Mouse (Mus musculus) mouse trophoblast stem cell (cell line): Measurements from ENCODE around the gene Mapkap1.

Source experiments
- in situ Hi-C, 2 experiments: fragments of 300-500 bp; cut with MseI, MboI; formaldehyde crosslinking; loops; 2 replicates in 1 of 2; 3 replicates in 1 of 2; pipeline ENCODE4 v1.15.1; 2025

The Mapkap1 gene

DNA sequence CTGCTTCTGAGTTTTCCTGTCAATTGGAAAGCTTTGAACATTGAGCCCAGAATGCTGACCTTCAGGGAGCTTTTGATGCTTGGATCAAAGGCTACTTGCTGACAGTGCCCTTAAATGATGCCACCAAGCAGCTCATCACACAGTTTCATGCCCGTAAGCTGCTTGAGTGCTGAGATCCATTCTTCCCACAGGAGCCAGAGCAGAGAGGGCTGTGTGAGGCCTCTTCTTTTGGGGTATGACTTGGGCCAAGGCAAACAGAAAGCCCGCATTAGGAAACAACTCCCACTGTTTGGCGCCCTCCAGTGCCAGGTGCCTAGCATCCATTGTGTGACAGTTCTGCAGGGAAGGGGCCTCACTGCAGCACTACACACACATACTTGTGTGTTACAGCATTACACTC is 123.5 kb downstream of the Mapkap1 start:
- in situ Hi-C loops: no loop called here

- in situ Hi-C loops: no loop called here
Measured at GRCm38 (mm10) chr2:34531801-34532298, 125.3 kb downstream of the Mapkap1 start.

GRCm38 (mm10) chr2:34532394-34532793 is 125.8 kb downstream of the Mapkap1 start:
- in situ Hi-C loops: no loop called here

DNA sequence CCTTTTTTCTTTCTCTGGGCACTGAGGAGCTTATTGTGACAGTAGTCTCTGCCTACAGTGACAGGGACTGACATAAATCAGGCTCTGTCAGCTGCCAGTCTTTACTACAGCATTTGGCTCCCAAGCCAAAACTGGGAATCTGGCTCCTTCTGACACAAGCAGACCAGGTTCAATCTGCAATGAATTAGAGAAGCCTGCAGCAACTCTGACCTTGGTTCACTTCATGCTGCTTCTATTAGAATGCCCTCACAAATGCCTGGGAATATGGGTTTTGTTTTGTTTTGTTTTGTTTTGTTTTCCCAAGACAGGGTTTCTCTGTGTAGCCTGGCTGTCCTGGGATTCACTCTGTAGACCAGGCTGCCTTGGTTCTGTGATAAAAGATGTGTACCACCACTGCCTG is 126.7 kb downstream of the Mapkap1 start:
- in situ Hi-C loops: no loop called here

DNA sequence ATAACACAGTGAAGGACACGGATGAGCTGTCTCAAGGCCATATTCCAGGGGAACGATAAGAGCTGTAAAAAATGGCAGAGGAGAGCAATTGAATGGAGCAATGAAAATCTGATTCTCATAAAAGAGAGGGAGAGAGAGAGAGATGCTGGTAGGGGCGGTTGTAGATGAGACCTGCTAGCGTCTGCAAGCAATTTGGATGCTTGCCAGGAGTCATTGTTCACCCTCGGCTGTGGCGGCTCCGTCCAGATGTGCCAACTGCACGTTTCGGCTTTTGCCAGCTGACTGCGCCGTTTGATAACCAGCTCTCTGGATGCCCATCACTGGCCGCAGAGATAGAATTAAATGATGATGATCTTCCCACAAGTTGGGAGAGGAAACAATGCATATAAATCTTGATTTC is 128.4 kb downstream of the Mapkap1 start:
- in situ Hi-C loops: no loop called here

DNA sequence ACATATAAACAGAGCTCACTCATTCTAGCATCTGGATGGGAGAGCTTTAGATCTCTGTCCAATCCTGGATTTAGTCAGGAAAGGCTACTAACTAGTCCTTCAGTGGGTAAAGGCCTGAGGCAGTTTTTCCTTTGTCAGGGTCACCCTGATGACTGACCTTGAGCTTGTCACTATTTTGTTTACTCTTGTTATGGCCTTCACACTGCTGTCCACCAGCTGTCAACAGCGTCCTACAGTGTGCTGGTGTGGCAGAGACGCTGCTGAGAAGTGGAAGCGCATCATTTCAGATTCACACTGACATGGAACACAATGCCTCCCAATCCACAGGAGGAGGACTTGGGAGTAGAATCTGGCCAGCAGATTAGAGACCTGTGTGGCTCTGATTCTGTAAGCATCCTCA is 130.8 kb downstream of the Mapkap1 start:
- in situ Hi-C loops: no loop called here

- in situ Hi-C loops: no loop called here
Measured at GRCm38 (mm10) chr2:34543581-34543980, 137.0 kb downstream of the Mapkap1 start.

DNA sequence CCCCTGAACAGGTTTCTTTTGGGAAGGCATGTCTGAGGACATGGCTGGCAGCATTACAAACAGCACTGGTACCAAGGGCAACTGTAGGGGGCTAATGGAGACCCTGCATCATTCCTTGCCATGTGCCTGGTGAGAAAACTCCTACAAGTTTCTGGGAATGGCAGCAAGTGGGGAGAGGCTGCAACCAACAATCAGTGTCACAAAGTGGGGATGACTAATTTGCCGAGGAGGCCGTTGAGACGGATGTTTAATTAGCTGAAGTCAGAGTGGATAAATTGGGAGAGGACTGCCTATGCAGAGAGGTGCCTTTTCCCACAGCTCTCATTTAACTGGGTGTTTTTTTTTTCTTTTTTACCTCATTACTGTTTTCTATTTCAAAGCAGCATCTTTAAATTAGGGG is 137.4 kb downstream of the Mapkap1 start:
- in situ Hi-C loops: no loop called here

- in situ Hi-C loops: no loop called here
Measured at GRCm38 (mm10) chr2:34544646-34545395, 138.2 kb downstream of the Mapkap1 start.

DNA sequence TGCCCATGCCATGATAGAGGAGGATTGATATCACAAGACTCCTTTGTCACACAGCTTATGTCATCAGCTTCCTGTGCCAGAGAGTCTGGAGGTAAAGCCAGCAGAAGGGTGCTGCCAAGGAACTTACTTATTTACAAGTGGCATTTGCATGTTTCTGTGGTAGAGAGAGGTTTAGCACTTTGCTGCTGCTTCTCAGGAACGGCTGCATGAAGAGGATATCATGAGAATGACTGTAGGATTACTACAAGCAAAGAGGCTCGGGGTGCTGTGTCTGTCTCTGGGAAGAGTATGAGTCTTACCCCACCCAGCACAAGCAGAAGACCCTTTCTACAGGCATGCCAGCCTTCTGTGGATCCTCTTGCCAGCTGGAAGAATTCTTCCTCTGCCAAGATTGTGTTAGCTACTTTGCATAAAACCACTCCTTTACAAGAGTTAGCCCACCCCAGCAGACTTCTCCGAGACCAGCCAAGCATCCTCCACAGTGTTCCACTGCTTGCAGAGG is 139.7 kb downstream of the Mapkap1 start:
- in situ Hi-C loops: no loop called here

DNA sequence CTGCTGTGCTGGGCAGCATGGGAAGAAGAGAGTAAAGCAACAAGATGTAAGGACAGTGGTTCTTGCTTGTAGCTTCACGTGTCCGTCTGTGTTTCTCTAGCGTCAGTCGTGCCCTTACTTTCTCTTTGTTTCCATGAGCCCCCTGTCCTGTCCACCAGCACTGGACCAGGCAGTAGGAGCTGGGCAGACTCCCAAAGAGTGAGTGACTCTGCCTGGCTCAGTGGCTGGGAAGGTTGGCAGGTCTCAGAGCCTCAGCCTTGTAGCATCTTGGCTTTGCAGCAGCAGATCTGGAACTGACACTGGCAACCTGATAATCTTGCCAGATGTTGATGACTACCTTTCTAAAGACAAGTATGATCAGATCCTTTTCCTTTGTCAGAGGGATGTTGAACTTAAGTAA is 140.9 kb downstream of the Mapkap1 start:
- in situ Hi-C loops: no loop called here

GRCm38 (mm10) chr2:34548961-34549360 is 142.4 kb downstream of the Mapkap1 start:
- in situ Hi-C loops: no loop called here

GRCm38 (mm10) chr2:34549469-34549868 is 142.9 kb downstream of the Mapkap1 start:
- in situ Hi-C loops: no loop called here

- in situ Hi-C loops: no loop called here
Measured at GRCm38 (mm10) chr2:34552772-34553171, 146.2 kb downstream of the Mapkap1 start.

DNA sequence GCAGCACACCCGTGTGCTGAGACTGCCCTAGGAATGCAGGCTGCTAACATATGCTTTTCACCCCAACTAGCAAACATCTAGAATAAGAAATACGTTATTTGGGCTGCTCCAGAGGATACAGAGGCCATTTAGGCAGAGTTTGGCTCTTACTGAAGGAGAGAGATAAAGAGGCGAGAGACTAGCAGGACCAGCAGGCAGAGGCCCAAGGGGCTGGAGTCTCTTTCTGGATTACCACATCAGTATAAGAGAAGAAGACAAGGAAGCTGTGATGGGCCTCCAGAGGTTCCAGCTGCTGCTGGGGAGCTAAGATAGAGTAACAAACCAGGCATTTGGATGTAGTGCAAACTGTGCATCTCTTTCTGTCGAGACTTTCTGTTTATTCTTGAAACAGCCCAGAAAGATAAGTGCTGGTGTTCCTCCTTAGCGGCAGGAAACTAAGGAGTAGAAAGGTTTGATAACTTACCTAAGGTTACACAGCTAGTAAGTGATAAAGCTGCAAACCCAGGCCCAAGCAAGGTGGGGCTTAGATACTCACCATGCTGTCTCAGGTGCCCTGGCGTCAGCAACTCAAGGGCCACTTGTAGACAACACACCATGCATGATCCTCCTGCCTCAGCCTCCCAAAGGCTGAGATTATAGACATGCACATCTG is 147.1 kb downstream of the Mapkap1 start:
- in situ Hi-C loops: no loop called here

DNA sequence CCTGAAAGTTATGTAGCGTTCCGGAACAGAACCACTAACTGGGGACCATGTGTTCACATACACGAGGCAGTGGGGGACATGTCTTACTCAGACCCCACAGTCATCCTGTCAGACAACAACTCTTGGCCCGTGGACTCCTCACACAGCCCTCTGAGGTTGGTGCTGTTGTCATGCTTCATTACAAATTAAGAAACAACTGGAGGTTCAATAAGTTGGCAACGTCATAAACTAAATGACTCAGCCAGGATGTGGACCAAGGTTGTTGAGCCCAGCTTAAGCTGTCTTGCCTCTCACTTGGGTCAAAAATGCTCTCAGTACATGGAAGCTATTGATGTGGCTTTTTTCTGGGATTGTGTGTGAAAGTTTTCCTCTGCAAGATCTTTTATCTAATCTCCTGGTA is 153.6 kb downstream of the Mapkap1 start:
- in situ Hi-C loops: no loop called here

DNA sequence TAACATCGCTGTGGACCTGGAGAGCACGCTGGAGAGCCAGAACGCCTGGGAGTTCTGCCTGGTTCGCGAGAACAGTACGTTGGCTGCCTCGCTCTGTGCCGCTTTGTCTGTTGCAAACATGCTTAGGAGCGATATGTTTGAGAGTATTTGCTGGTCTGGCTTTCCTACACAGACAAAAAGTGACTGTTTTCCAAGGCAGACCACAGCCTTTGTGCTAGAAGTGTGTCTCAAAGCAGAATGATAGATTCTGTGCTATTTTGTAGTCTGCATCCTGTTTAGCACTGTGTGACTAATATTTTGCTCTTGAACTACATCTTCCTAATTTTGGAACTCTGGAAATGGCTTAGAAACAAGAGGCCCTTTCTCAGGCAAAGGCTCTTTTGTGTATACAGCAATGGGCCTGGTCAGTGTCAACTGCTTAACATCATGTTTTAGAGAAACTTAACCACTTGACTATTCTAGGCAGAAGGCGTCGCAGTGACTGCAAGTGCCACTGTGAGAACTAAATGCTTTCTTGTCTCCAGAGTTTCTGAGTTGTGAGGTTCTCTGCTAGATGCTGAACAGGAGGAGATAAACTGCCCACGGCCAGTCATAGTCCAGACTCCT is 156.6 kb downstream of the Mapkap1 start:
- in situ Hi-C loops: no loop called here

DNA sequence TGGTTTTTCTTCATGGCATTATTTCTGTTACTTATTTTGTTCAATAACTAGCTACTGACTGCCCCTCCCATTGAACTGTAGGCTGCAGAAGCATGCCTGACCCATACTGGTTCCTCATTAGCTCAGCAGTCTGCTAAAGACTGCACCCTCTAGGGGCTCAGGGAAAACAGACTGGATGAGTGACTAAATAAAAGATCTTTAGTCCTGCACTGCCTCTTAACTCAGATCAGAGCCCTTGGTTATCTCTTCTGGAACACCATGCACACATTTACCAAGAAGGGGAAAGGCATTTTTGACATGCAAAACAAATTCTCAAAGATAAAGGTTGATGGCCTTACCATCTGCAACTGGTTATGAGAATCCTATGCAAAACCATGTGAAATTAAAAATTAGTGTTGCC is 157.3 kb downstream of the Mapkap1 start:
- in situ Hi-C loops: no loop called here

- in situ Hi-C loops: no loop called here
Measured at GRCm38 (mm10) chr2:34566146-34566545, 159.6 kb downstream of the Mapkap1 start.

DNA sequence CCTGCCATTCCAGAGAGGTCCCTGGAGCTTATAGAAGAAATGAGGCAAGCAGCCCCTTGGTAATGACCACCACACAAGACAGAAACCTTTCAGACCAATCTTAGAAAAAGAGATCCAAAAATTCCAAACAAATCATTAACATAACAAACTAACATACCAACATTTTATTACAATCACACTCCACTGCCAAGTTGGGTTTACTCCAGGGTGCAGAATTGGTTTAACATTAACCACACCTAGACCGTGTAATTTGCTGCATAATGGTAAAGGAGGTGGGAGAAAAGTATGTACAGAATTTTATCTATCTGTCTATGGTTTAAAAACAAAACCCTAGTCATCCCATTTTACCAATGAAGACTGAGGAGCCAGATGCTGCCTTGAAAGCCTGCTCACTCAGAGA is 160.0 kb downstream of the Mapkap1 start:
- in situ Hi-C loops: no loop called here

DNA sequence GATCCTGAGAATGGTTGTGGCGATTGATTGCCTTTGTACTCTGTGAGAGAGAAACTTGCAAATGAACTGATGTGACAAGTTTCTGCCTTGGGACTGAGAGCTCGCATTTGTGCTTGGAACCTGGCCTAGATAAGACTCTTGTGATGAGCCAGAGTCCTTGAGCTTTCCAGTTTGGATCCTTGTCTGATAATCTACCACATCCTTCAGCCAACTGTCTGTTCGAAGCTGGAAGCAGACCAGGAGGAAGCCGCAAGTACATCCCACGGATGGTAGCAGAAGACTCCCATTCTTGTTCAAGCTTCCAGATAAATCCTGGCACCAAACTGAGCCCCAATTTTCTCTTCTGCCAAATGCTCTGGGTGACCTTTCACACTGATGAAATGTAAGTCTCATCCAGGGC is 162.6 kb downstream of the Mapkap1 start:
- in situ Hi-C loops: no loop called here

GRCm38 (mm10) chr2:34570378-34570777 is 163.8 kb downstream of the Mapkap1 start:
- in situ Hi-C loops: no loop called here

DNA sequence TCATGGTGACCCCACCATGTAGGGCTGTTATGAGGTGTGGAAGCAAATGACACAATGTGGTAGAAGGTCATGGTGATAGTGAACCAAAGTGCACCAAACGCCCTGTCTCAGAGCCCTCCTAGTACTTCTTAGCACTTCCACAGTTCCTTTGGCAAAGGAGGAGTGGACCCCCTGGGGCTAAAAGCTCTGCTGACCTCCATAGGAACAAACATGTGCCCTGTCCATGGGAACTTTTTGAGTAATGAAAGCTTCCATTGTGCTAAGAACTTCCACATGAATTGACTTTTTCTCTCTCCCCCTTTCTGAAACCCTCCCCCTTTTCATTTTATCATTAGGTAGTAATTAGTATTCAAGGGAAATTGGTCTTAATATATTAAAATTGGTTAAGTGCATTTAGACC is 164.5 kb downstream of the Mapkap1 start:
- in situ Hi-C loops: no loop called here
